Mouse (Mus musculus): ENCODE results near the gene Nacc1. TPM values are rescaled to one million over a fixed set of nuclear protein-coding genes. Genes with fewer than 3 reads are reported as not detected.

Nacc1 gene
- total and polyA plus RNA-seq, 3 experiments: 42.5 to 106 TPM; not detected in 1

DNA sequence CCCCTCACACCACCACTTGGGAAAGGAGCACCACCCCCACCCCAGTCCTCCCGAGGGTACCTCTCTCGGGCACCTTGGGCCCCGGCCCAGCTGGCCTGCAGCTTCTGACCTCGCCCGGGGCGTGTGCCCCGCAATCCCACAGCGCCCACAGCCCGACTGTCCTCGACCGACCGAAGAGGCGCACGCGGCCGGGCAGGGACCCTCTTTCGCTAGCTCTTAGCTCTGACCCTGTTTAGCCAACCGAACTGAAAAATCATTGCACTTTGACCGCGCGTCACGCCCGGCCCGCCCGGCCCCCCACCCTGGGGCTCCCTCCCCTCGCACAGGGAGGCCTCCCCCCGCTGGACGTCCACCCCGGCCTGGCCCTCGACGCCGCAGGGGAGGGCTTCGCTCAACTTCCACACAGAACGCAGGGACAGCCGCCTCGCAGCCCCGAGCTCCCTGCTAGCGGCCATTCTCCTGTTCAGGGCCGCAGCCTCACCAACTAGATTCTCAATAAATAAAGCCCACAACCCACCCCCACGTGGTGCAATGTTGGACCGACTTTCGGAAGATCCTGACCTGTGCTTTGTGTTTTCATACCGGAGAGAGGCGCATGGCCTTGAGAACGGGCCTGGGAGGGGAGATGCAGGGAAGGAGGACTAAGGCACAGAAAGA is 19.1 kb upstream of the Nacc1 start:
- no peaks in the 10 kb centered on the region for H3K9me3 ChIP-seq (replicated peaks; ENCODE audit: insufficient read depth, low read length)
- H3K27ac ChIP-seq (ENCODE audit: control insufficient read depth, low read depth, low read length): 0 out of 2 replicates have a peak overlapping the region, but pooled peaks have one; percentile 98
- no peaks in the 10 kb centered on the region for H3K27me3 ChIP-seq (ENCODE audit: control insufficient read depth in 1 of 2, insufficient read depth in 2 of 2, low read length in 2 of 2)
- H3K4me1 ChIP-seq (ENCODE audit: control insufficient read depth in 1 of 2, insufficient read depth in 2 of 2, low read length in 2 of 2): peaks cover 0 to 9% of the 10 kb centered on the region in 2 experiments; a peak in 2 of 4 replicates
- H3K4me3 ChIP-seq (ENCODE audit: control insufficient read depth in 1 of 2, insufficient read depth in 1 of 2, low read depth in 2 of 2, low read length in 2 of 2): no peak overlapping the region
- H3K79me2 ChIP-seq (ENCODE audit: control insufficient read depth, insufficient read depth, low read length, poor library complexity): peaks cover 31% of the 10 kb centered on the region
- H3K9ac ChIP-seq (ENCODE audit: control insufficient read depth, low read depth, low read length, poor library complexity, severe bottlenecking): peak overlapping the region; percentile 98
- DNase-seq (ENCODE audit: low read depth, low spot score): peak; percentile 44
- H3K36me3 ChIP-seq (ENCODE audit: control insufficient read depth in 1 of 2, insufficient read depth in 2 of 2, low read length in 2 of 2): peaks cover 0 to 8% of the 10 kb centered on the region in 2 experiments; a peak in 2 of 4 replicates
- no peak for TF ChIP-seq E2F4 (IDR thresholded peaks at IDR 0.05; ENCODE audit: borderline replicate concordance, low read depth, low read length)
- no peak for TF ChIP-seq RAD21 (IDR thresholded peaks at IDR 0.05; ENCODE audit: low read depth, low read length)
- TF ChIP-seq POLR2AphosphoS2 (IDR thresholded peaks at IDR 0.05; ENCODE audit: low read length): 0 out of 2 replicates have a peak, but pooled peaks have one; percentile 19
- TF ChIP-seq ZMIZ1 (IDR thresholded peaks at IDR 0.05; ENCODE audit: low read depth, low read length): no peak

DNA sequence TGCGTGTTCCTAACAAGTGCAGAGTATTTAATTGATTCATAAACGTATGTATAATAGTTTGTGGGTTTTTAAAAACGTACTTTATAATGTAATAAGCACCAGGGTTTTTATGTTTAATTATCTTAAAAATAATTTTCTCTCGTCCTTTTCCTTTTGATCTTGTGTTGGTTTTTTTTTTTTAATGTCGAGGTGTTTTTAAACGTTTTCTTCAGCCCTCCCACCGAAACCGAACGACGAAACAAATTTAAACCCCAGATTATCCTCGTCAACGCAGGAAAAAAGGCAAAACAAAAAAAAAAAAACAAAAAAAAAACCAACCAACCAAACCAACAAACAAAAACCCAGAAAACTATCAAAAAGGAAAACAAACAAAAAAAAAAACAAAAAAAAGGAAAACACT is 18.3 kb upstream of the Nacc1 start:
- DNase-seq (ENCODE audit: low read depth, low spot score): peak; percentile 38
- Histone ChIP-seq H3K27ac (ENCODE audit: control insufficient read depth, low read depth, low read length) (peak overlapping the region; percentile 98; the same call in 1 of the 2 replicates), H3K9me3 (replicated peaks; ENCODE audit: insufficient read depth, low read length) (no peaks in the 10 kb centered on the region), H3K27me3 (ENCODE audit: control insufficient read depth in 1 of 2, insufficient read depth in 2 of 2, low read length in 2 of 2) (no peaks in the 10 kb centered on the region), H3K36me3 (ENCODE audit: control insufficient read depth in 1 of 2, insufficient read depth in 2 of 2, low read length in 2 of 2) (peaks cover 0 to 9% of the 10 kb centered on the region in 2 experiments; a peak in 2 of 4 replicates), H3K4me1 (ENCODE audit: control insufficient read depth in 1 of 2, insufficient read depth in 2 of 2, low read length in 2 of 2) (peaks cover under 1 to 10% of the 10 kb centered on the region in 2 experiments; a peak in 3 of 4 replicates), H3K9ac (ENCODE audit: control insufficient read depth, low read depth, low read length, poor library complexity, severe bottlenecking) (peak overlapping the region; percentile 98), H3K4me3 (ENCODE audit: control insufficient read depth in 1 of 2, insufficient read depth in 1 of 2, low read depth in 2 of 2, low read length in 2 of 2) (peak overlapping the region; percentile 36 to 62), H3K79me2 (ENCODE audit: control insufficient read depth, insufficient read depth, low read length, poor library complexity) (peaks cover 32% of the 10 kb centered on the region)
- TF ChIP-seq SIN3A (IDR thresholded peaks at IDR 0.05; ENCODE audit: low read length) (peak; percentile 45), CTCF (IDR thresholded peaks at IDR 0.05 in 2 of 3, conservative IDR thresholded peaks at IDR 0.05 in 1 of 3; ENCODE audit: control insufficient read depth in 1 of 3, insufficient read depth in 1 of 3, low read depth in 2 of 3, low read length in 3 of 3, poor library complexity in 1 of 3, severe bottlenecking in 1 of 3) (no peak), CHD1 (IDR thresholded peaks at IDR 0.05; ENCODE audit: low read depth, low read length) (0 out of 2 replicates have a peak, but pooled peaks have one; percentile 51), USF2 (IDR thresholded peaks at IDR 0.05; ENCODE audit: borderline replicate concordance in 1 of 2, insufficient read depth in 1 of 2, low read depth in 1 of 2, low read length in 2 of 2) (no peak), MXI1 (IDR thresholded peaks at IDR 0.05; ENCODE audit: low read depth, low read length) (no peak), POLR2A (IDR thresholded peaks at IDR 0.05; ENCODE audit: control insufficient read depth in 1 of 2, insufficient read depth in 1 of 2, low read depth in 1 of 2, low read length in 2 of 2, poor library complexity in 1 of 2) (no peak)

DNA sequence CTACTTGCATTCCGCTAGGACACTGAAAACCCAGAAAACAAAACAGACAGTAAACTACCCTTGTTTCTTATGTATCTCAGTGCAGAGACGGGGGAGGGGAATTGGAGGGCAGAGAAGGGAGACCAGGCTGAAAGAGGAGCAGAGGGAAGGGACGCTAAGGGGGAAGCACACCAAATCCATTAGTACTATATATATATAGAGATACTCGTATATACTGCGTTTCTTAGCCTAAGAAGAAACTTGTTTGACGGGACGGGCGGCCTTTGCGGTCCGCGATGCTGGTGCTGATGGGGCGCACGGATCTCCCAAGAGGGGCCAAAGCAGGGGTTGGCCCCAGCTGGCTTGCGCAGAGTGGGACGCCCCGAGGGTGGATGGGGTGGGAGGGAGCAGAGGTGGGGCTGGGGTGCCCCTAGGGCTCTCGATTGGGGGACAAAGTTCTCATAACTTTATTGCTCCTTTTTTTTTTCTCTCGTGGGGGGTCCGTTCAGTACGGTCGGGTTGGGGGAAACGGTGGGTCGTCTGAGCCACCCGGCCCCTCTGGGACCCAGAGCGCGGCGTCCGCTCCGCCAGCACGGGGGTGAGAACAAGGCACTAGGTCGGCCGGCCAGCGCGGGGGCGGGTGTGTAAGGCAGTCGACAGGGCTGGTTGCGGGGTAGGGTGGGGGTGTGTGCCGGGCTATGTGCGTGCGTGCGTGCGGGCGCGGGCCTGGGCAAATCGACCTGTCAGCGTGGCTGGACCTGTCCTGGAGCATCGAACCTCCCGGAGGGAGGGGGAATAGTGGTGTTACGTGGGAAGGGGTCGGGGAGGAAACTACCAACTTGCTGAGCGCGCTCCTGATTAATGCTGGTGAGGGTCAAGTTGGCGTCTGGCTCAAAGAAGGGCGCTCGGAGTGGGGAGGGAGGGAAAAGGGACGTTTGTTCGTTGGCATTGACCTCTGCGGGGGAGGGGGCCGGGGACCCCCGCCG is 17.5 kb upstream of the Nacc1 start:
- H3K4me3 ChIP-seq (ENCODE audit: control insufficient read depth in 1 of 2, insufficient read depth in 1 of 2, low read depth in 2 of 2, low read length in 2 of 2): peak overlapping the region; percentile 36 to 62
- H3K36me3 ChIP-seq (ENCODE audit: control insufficient read depth in 1 of 2, insufficient read depth in 2 of 2, low read length in 2 of 2): peaks cover 0 to 16% of the 10 kb centered on the region in 2 experiments; a peak in 2 of 4 replicates
- peak overlapping the region; percentile 98 for H3K27ac ChIP-seq (ENCODE audit: control insufficient read depth, low read depth, low read length)
- peak; percentile 82 for DNase-seq (ENCODE audit: low read depth, low spot score)
- H3K4me1 ChIP-seq (ENCODE audit: control insufficient read depth in 1 of 2, insufficient read depth in 2 of 2, low read length in 2 of 2): peaks cover 4 to 17% of the 10 kb centered on the region in 2 experiments
- no peaks in the 10 kb centered on the region for H3K9me3 ChIP-seq (replicated peaks; ENCODE audit: insufficient read depth, low read length)
- no peaks in the 10 kb centered on the region for H3K27me3 ChIP-seq (ENCODE audit: control insufficient read depth in 1 of 2, insufficient read depth in 2 of 2, low read length in 2 of 2)
- H3K79me2 ChIP-seq (ENCODE audit: control insufficient read depth, insufficient read depth, low read length, poor library complexity): peaks cover 32% of the 10 kb centered on the region
- peak overlapping the region; percentile 98 for H3K9ac ChIP-seq (ENCODE audit: control insufficient read depth, low read depth, low read length, poor library complexity, severe bottlenecking)
- TF ChIP-seq RCOR1 (IDR thresholded peaks at IDR 0.05; ENCODE audit: low read depth, low read length) (no peak; the same call in 1 of the 2 replicates), POLR2AphosphoS2 (IDR thresholded peaks at IDR 0.05; ENCODE audit: low read length) (peak; percentile 98), MYB (IDR thresholded peaks at IDR 0.05; ENCODE audit: low read depth, low read length) (peak; percentile 71), UBTF (IDR thresholded peaks at IDR 0.05; ENCODE audit: borderline replicate concordance, insufficient read depth, low read depth, low read length) (peak; percentile 36; the same call in 1 of the 2 replicates), EP300 (IDR thresholded peaks at IDR 0.05; ENCODE audit: low read depth in 1 of 2, low read length in 2 of 2) (peak in 1 of 2 experiments; percentile 16; a peak in 1 of 4 replicates), USF1 (IDR thresholded peaks at IDR 0.05; ENCODE audit: low read depth, low read length) (no peak), SMC3 (IDR thresholded peaks at IDR 0.05; ENCODE audit: low read depth, low read length) (peak; percentile 6), CHD1 (IDR thresholded peaks at IDR 0.05; ENCODE audit: low read depth, low read length) (peak; percentile 69), RAD21 (IDR thresholded peaks at IDR 0.05; ENCODE audit: low read depth, low read length) (no peak), MXI1 (IDR thresholded peaks at IDR 0.05; ENCODE audit: low read depth, low read length) (peak; percentile 42; the same call in 1 of the 2 replicates), POLR2A (IDR thresholded peaks at IDR 0.05; ENCODE audit: control insufficient read depth in 1 of 2, insufficient read depth in 1 of 2, low read depth in 1 of 2, low read length in 2 of 2, poor library complexity in 1 of 2) (peak; percentile 51 to 76), ZMIZ1 (IDR thresholded peaks at IDR 0.05; ENCODE audit: low read depth, low read length) (peak; percentile 31), POLR2AphosphoS5 (IDR thresholded peaks at IDR 0.05; ENCODE audit: borderline replicate concordance, low read depth, low read length) (peak; percentile 96; the same call in 1 of the 2 replicates), TCF12 (IDR thresholded peaks at IDR 0.05; ENCODE audit: low read depth, low read length) (no peak), MAZ (IDR thresholded peaks at IDR 0.05; ENCODE audit: low read depth, low read length) (peak; percentile 54)
